Mouse (Mus musculus) heart, postnatal 14 days (tissue): ENCODE data around the gene Rps6kc1. TPM values are rescaled to one million over a fixed set of nuclear protein-coding genes. Genes with fewer than 3 reads are reported as not detected.

Source experiments
- DNase-seq, 2 experiments: peaks; one replicate each; pipeline ENCODE4 v3.0.0; 2021 to 2022
- intact Hi-C: fragments of 180-260 bp; cut with DNase I; formaldehyde crosslinking; loops from one replicate; pipeline ENCODE4 v1.15.1; 2025
- total RNA-seq, 2 experiments: library from RNA; stranded (reverse); gene quantifications; 2 replicates each; pipeline ENCODE4 v1.2.3; 2021

Gene Rps6kc1
- total RNA-seq, 2 experiments from 2014 or later = 16.3 to 19.2 TPM

- intact Hi-C loops = no loop called here
- no peak for DNase-seq
Measured at GRCm38 (mm10) chr1:190776260-190776659, 135.3 kb downstream of the Rps6kc1 start.

DNA sequence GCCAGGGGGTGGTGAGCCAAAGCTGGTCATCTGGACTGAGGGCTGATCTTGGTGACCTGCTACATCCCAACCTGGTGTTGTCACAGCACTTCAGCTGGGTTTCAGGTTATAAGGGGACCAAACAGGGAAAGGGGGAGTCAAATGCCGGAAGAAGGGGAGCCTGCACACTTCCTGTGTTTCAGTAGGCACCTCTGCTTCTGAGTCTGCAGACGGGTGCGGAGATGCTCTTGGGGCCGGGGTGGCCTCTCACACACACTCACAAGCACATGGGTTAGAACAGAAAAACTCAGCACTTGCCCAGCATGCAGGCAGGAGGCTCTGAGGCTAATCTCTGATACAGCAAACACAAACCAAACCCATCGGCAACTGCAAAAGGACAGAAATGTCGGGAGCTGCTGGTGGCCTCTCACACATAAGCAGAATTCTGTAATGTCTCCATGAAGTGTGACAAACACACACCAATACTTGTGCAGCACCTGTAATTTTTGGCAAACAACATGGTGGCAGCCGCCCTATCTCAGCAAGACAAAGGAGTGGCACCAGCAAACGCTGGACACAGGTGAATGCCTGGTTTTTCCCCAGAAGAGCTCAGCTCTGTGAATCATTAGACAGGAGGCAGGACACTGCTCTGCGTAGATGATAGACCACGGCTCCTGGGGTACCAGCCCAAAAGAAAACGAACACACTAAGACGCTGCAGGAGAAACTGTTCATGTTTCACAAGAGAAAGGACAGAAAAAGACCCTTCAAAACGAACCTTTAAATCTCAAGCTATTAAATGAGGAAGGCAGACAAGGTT lies 139.3 kb downstream of the Rps6kc1 start:
- DNase-seq = no peak
- intact Hi-C loops = no loop called here

- intact Hi-C loops = no loop called here
- DNase-seq = no peak
Measured at GRCm38 (mm10) chr1:190769748-190770147, 141.8 kb downstream of the Rps6kc1 start.

- intact Hi-C loops = no loop called here
- DNase-seq = no peak
Measured at GRCm38 (mm10) chr1:190768307-190768706, 143.3 kb downstream of the Rps6kc1 start.

- intact Hi-C loops = no loop called here
Measured at GRCm38 (mm10) chr1:190767621-190768020, 143.9 kb downstream of the Rps6kc1 start.

DNA sequence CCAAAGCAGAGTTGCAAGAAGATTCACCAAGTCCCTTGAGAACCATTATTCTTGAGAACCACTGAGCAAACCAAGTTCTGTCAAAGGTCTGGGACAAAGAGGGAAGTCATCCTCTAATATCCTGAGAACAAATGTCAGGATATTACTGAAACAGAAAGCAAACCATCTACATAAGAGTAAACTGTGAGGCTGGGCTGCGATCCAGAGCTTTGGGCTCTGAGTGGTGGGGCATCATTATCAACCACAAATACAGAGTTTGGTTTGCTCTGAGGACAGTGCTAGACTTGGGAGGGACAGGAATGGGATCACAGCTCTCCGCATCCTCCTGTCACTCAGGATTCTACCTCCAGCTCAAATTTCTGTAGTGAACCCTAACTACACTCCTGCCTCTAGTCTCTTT lies 144.8 kb downstream of the Rps6kc1 start:
- intact Hi-C loops = no loop called here
- DNase-seq = no peak

More at GRCm38 (mm10) chr1:190767621-190768020, 143.9 kb downstream of the Rps6kc1 start:
- DNase-seq = no peak

DNA sequence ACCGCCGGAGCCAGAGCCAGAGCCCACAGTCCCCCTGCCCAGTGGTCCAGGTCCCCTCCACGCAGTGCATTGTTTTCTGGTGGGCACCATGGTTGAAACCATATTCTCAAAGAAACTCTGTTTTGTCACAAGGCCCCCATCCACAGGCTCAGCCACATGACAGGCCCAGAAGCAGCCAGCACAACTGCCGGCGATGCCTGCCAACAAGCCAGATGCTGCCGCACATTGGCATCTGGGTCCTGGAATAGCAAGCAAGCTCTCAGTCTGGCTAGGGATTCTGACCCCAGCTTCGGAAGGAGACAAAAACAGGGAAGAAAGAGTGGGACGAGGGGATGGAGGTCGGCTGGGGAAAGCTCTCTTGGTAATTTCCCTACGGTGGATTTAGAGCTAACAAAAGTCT lies 147.8 kb downstream of the Rps6kc1 start:
- intact Hi-C loops = no loop called here
- peak; percentile 22 to 34 for DNase-seq

GRCm38 (mm10) chr1:190761786-190762185 lies 149.8 kb downstream of the Rps6kc1 start:
- no peak for DNase-seq
- intact Hi-C loops = no loop called here

DNA sequence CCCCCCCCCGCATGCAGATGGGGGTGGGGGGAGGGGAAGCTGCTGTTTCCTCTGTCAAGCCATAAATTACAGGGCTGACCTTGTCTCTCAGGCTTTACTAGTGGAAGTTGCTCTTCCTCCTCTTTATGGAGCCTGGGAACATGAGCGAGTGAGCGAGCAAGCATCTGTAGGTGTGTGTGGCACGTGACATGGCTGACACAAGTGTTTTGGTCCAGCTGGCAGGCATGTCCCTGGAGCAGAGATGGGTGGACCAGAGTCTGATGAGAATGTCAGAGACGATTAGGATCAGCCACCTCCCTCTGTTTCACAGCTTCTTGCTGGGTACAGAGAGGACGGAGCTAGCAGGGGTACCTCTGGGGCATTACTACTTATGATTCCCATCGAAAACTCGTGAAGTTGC lies 153.7 kb downstream of the Rps6kc1 start:
- intact Hi-C loops = no loop called here
- DNase-seq = no peak

GRCm38 (mm10) chr1:190751794-190752570 lies 159.6 kb downstream of the Rps6kc1 start:
- intact Hi-C loops = no loop called here
- DNase-seq = no peak

DNA sequence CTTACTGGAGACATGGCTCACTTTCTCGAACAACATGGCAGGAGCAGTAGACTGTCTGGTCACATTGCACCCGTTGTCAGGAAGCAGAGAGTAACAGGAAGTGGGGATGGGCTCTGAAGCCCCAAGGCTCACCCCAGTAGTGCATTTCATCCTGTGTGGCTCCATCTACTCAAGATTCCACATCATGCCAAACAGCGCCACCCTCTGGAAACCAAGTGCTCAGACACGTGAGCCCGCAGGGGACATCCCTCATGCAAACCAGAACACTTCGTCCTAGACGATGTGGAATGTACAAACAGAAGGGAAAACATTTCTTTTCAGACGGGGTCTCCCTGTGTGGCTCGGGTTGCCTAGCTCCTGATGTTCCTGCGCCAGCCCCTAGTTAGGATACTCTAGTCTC lies 162.6 kb downstream of the Rps6kc1 start:
- DNase-seq = no peak
- intact Hi-C loops = no loop called here

DNA sequence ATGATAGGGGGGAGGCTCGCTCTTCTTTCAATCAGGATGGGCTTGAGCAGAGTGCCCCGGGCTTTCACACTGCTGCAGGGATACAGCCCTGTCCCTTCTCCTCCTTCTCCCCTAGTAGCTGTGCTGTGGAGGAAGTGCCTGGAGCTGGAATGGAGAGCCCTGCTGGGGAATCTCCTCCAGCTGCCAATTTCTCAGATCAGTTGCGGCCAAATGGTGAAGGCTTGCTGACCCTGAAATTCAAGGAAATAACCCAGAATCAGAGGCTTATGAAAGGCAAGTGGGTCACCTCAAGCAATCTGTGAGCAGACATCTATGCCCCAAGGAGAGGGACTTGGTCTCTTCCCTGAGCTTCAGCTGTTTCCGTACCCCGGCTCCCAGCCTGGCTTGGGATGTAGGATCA lies 170.1 kb downstream of the Rps6kc1 start:
- intact Hi-C loops = no loop called here
- DNase-seq = no peak

DNA sequence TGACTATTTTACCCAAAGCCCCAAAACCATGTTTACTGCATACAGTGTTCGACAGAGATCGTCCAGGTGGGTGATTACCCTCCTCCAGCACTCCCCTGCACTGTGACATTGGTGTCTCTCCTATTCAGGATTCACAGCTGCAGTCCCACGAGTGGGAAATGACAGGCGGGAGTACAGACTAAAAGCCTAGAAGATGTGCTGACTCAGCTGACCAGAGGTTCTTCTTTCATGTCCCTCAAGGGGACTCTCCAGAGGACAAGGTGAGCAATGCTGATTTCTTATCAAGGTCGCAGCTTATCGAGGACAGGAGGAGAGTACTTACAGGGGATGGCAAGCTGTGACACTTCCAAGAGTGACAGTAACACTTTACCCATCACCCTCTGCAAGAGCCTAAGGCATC lies 178.8 kb downstream of the Rps6kc1 start:
- no peak for DNase-seq
- intact Hi-C loops = no loop called here

GRCm38 (mm10) chr1:190729516-190730088 lies 182.0 kb downstream of the Rps6kc1 start:
- no peak for DNase-seq
- intact Hi-C loops = no loop called here

GRCm38 (mm10) chr1:190728111-190728651 lies 183.4 kb downstream of the Rps6kc1 start:
- DNase-seq = no peak
- intact Hi-C loops = no loop called here

GRCm38 (mm10) chr1:190727385-190727784 lies 184.2 kb downstream of the Rps6kc1 start:
- no peak for DNase-seq
- intact Hi-C loops = no loop called here

- DNase-seq = no peak
- intact Hi-C loops = no loop called here
Measured at GRCm38 (mm10) chr1:190724591-190725380, 186.8 kb downstream of the Rps6kc1 start.

- intact Hi-C loops = no loop called here
- no peak for DNase-seq
Measured at GRCm38 (mm10) chr1:190723926-190724430, 187.6 kb downstream of the Rps6kc1 start.

DNA sequence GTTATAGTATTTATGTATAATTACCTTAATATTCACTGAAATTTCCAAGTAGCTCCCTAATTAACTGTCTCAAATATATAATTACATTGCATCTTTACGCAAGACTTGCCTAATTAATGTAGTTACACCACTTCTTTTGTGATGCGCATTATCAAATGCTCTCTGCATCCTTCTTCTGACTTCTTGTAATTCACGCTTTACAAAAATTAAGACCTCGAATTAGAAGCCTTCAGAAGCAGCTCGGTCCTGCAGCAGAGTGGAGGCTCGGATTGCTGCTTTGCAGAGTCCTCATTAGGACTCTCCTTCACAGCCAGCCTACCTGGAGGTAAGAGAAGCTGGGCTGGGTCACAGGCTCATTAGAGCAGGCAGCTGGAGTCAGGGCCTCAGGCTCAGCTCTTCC lies 197.7 kb downstream of the Rps6kc1 start:
- no peak for DNase-seq
- intact Hi-C loops = no loop called here

DNA sequence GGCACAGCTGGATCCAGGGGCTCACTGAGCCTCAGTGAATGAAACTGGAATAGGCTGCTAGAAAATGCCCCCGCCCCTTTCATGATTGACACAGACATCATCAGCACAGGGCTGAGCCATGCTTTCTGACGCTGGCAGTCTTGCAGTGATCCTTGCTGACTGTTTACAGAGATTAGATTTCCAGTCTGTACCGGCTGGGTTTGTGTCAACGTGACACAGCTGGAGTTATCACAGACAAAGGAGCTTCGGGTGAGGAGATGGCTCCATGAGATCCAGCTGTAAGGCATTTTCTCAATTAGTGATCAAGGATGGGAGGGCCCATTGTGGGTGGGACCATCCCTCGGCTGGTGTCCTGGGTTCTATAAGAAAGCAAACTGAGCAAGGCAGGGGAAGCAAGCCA lies 214.0 kb downstream of the Rps6kc1 start:
- intact Hi-C loops = loop anchor here (10.0 kb wide), 1 partner anchor 553 kb away; no protein-coding TSS in a partner anchor
- no peak for DNase-seq
